Mouse (Mus musculus) thymus, adult 2 months (tissue): Measurements from ENCODE around the gene Mfsd5.

Experiments
- CTCF ChIP-seq: fragments of 200-500 bp; IDR thresholded peaks from 2 replicates; pipeline ENCODE4 v1.5.1; 2012; ENCODE audit warnings: mild to moderate bottlenecking, control low read depth, low read length, moderate library complexity, borderline replicate concordance; ENCODE audit not compliant: control insufficient read depth, poor library complexity, insufficient read depth; ENCODE audit errors: extremely low read depth
- POLR2A ChIP-seq: fragments of 200-500 bp; IDR thresholded peaks from 2 replicates; pipeline ENCODE4 v1.6.1; 2012; ENCODE audit warnings: mild to moderate bottlenecking, low read length, control low read depth, moderate library complexity; ENCODE audit not compliant: control insufficient read depth, poor library complexity, insufficient read depth; ENCODE audit errors: extremely low read depth

DNA sequence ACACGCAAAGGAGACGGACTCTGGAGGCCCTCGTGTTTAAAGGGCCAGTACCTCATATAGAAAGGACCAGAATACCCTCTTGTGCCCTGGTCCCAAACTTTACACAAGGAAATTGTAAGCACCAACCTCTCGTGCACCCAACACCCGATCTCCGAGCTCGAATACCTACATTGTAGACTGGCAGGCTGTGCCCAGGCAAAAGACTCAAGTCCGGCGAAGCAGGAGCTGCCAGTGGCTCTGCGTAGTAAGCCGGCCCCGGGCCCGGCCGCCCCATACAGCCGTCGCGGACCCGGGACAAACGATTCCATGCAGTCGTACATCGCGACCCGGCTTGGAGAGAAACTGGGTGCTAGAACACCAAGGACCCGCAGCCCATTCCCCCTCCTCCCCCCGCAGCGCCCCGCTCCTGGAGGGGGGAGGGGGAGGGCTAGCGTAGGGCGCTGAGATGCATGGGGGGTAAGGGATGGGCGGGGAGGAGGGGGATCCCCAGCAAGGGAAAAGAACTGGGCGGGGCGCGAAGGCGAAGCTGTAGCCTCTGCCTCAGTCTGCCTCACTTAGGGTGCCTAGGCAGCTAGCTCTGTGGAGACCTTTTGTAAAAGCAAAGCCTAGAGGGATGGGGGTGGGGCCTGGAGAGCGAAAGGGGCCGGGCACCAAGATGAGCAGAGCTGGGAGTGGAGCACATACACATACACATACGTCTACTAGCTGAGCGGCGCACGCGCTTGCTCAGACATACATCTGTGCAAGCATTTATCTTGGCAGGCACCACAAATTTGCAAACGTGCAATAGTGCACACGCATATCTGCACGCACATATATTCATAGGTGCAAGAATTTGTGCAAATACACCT is 33.1 kb upstream of the Mfsd5 start:
- TF ChIP-seq CTCF (no peak), POLR2A (no peak)
